Mouse (Mus musculus) heart, embryonic 11.5 days (tissue): ENCODE results near the gene Mycn. TPM values are rescaled to one million over a fixed set of nuclear protein-coding genes. Genes with fewer than 3 reads are reported as not detected.

Experiments used
- ATAC-seq: fragments of 200-750 bp; cut with Nextera tagmentation; replicated peaks from 2 replicates; pipeline ENCODE4 v1.8.0; 2017; ENCODE audit warnings: moderate library complexity; ENCODE audit not compliant: insufficient number of reproducible peaks, low FRiP score, low TSS enrichment
- H3K27ac ChIP-seq: fragments of 300-500 bp; sonication (generic); 2 replicates; pipeline ENCODE4 v1.5.1; 2014; ENCODE audit warnings: mild to moderate bottlenecking, low read depth, low read length
- H3K27me3 ChIP-seq: fragments of 300-500 bp; sonication (generic); 2 replicates; pipeline ENCODE4 v1.6.1; 2014; ENCODE audit warnings: mild to moderate bottlenecking, low read length, mixed read lengths; ENCODE audit not compliant: control insufficient read depth, insufficient read depth
- H3K36me3 ChIP-seq: fragments of 300-500 bp; sonication (generic); 2 replicates; pipeline ENCODE4 v1.6.1; 2014; ENCODE audit warnings: mild to moderate bottlenecking, low read length, moderate library complexity, mixed read lengths; ENCODE audit not compliant: control insufficient read depth, insufficient read depth
- H3K4me1 ChIP-seq: fragments of 300-500 bp; sonication (generic); 2 replicates; pipeline ENCODE4 v1.6.1; 2014; ENCODE audit warnings: low read length; ENCODE audit not compliant: control insufficient read depth, insufficient read depth
- H3K4me2 ChIP-seq: fragments of 300-500 bp; sonication (generic); 2 replicates; pipeline ENCODE4 v1.6.1; 2014; ENCODE audit warnings: mild to moderate bottlenecking, moderate library complexity
- H3K4me3 ChIP-seq: fragments of 300-500 bp; sonication (generic); 2 replicates; pipeline ENCODE4 v1.5.1; 2014; ENCODE audit warnings: low read depth, low read length
- H3K9ac ChIP-seq: fragments of 300-500 bp; sonication (generic); 2 replicates; pipeline ENCODE4 v1.6.1; 2014; ENCODE audit warnings: mild to moderate bottlenecking, low read depth, low read length, moderate library complexity
- H3K9me3 ChIP-seq: fragments of 300-500 bp; sonication (generic); replicated peaks from 2 replicates; pipeline ENCODE4 v1.6.1; 2016; ENCODE audit warnings: low read length; ENCODE audit not compliant: control insufficient read depth
- WGBS: fragments of 180-500 bp; shearing (Covaris S2); extraction: QIAGEN DNeasy Blood & Tissue Kit; methylation state at CpG from one replicate; pipeline ENCODE4 v1.1.7; 2014; ENCODE audit not compliant: insufficient replicate concordance; 5-methylcytosine and 5-hydroxymethylcytosine counted together
- polyA plus RNA-seq: library from polyadenylated mRNA; unstranded; fragments of >200 nt; fragmentation: Nextera tagmentation; extraction: Ambion mirVana; gene quantifications from 2 replicates; pipeline ENCODE4 v1.2.1, GENCODE M21; 2014

The Mycn gene
- polyA plus RNA-seq, 1 experiment from 2014 or later = 53.3 TPM

GRCm38 (mm10) chr12:12947606-12948005 is 5.9 kb upstream of the Mycn start:
- H3K27ac ChIP-seq = no peak overlapping the region
- no peak overlapping the region for H3K9ac ChIP-seq
- H3K4me2 ChIP-seq = no peak overlapping the region
- no peaks in the 10 kb centered on the region for H3K9me3 ChIP-seq
- no peak overlapping the region for H3K4me3 ChIP-seq
- H3K27me3 ChIP-seq = no peaks in the 10 kb centered on the region
- H3K36me3 ChIP-seq = no peaks in the 10 kb centered on the region
- peaks cover 9% of the 10 kb centered on the region; the same call in 1 of the 2 replicates for H3K4me1 ChIP-seq
- 82% methylated on average over 4 of the region's 4 CpGs for WGBS
- ATAC-seq = no peak

- WGBS = 24% methylated on average over 6 of the region's 6 CpGs
- no peaks in the 10 kb centered on the region for H3K27me3 ChIP-seq
- no peak overlapping the region for H3K27ac ChIP-seq
- H3K4me2 ChIP-seq = peak overlapping the region; percentile 91
- no peak overlapping the region; the same call in 1 of the 2 replicates for H3K4me3 ChIP-seq
- 0 out of 2 replicates have a peak, but pooled peaks cover 2% of the 10 kb centered on the region for H3K36me3 ChIP-seq
- no peaks in the 10 kb centered on the region for H3K9me3 ChIP-seq
- no peak overlapping the region for H3K9ac ChIP-seq
- peaks cover 9% of the 10 kb centered on the region; the same call in 1 of the 2 replicates for H3K4me1 ChIP-seq
- no peak for ATAC-seq
These were observed 1.6 kb upstream of the Mycn start for GRCm38 (mm10) chr12:12943288-12943687.

DNA sequence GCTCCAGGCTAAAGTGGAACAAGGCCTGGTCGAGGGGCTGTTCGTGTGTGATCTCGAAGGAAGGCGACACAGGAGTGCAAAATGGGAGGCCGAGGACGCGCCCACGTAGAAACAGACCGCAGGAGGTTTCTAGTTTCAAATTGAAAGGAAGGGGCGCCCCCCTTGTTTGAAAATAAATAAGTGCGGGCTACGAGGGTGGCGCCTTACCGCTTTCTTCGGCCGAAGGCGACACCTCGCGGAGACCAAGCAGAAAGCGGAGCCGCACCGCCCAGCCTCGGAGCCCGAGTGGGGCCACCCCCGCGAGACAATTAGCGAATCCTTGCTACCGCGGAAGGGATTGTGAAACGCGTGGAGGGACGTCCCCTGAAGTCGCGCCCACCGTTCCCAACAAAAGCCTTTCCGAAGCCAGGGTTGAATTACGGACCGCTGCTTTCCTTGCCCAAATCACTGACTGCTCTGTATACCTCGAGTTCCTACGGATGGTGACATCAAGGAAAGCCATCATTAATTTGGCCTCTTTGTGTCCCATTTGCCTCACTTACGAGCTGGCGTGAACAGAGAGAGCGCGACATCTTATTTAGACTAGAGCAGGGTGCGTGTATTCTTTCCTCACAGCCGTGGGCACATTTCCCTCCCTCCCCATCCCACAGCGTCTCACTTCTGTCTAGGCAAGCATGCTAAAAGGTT is 793 bp upstream of the Mycn start:
- Histone ChIP-seq H3K9ac (peak overlapping the region; percentile 82), H3K36me3 (0 out of 2 replicates have a peak, but pooled peaks cover 2% of the 10 kb centered on the region), H3K9me3 (no peaks in the 10 kb centered on the region), H3K27ac (peak overlapping the region; percentile 85), H3K4me2 (peak overlapping the region; percentile 91), H3K4me1 (peaks cover 13% of the 10 kb centered on the region; the same call in 1 of the 2 replicates), H3K4me3 (peak overlapping the region; percentile 88), H3K27me3 (no peaks in the 10 kb centered on the region)
- peak; percentile 47 for ATAC-seq
- under 1% methylated on average over 47 of the region's 47 CpGs for WGBS

DNA sequence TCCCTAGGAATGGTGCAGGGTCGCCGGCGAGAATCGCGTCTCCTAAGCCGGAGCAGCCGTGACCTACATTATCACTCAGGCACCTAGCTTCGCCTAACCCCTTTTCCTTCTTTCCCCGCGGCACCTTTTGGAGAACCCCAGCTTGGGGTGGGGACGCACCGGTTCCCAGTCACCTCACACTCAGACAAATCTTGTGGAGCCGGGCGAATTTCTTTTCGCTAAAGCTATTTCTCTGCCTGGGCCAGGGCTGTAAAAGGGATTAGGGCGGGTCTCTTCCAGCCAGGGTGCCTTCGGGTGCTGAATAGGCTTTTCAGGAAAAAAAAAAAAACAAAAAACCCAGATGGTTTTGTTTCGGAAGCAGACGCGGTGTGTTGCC is 597 bp downstream of the Mycn start:
- under 1% methylated on average over 20 of the region's 20 CpGs for WGBS

GRCm38 (mm10) chr12:12940466-12941128 is 1.1 kb downstream of the Mycn start:
- H3K9me3 ChIP-seq = no peaks in the 10 kb centered on the region
- peak overlapping the region; percentile 91 for H3K4me2 ChIP-seq
- peak overlapping the region; percentile 92 for H3K9ac ChIP-seq
- H3K36me3 ChIP-seq = peaks cover 11% of the 10 kb centered on the region; the same call in 1 of the 2 replicates
- 0% methylated on average over 13 of the region's 13 CpGs for whole genome bisulfite sequencing
- no peaks in the 10 kb centered on the region for H3K27me3 ChIP-seq
- H3K27ac ChIP-seq = peak overlapping the region; percentile 86
- H3K4me3 ChIP-seq = peak overlapping the region; percentile 88
- peaks cover 12% of the 10 kb centered on the region; the same call in 1 of the 2 replicates for H3K4me1 ChIP-seq
- ATAC-seq = no peak

More for the DNA sequence above, 597 bp downstream of the Mycn start:
- H3K4me2 ChIP-seq = peak overlapping the region; percentile 91
- peak overlapping the region; percentile 88 for H3K4me3 ChIP-seq
- no peaks in the 10 kb centered on the region for H3K9me3 ChIP-seq
- H3K9ac ChIP-seq = peak overlapping the region; percentile 92
- H3K4me1 ChIP-seq = peaks cover 13% of the 10 kb centered on the region; the same call in 1 of the 2 replicates
- H3K27ac ChIP-seq = peak overlapping the region; percentile 86
- no peak for ATAC-seq
- no peaks in the 10 kb centered on the region for H3K27me3 ChIP-seq
- H3K36me3 ChIP-seq = 0 out of 2 replicates have a peak, but pooled peaks cover 8% of the 10 kb centered on the region

- H3K4me2 ChIP-seq = peak overlapping the region; percentile 91
- WGBS = under 1% methylated on average over 69 of the region's 69 CpGs
- H3K27me3 ChIP-seq = no peaks in the 10 kb centered on the region
- peaks cover 10% of the 10 kb centered on the region; the same call in 1 of the 2 replicates for H3K4me1 ChIP-seq
- no peak for ATAC-seq
- peaks cover 12% of the 10 kb centered on the region; the same call in 1 of the 2 replicates for H3K36me3 ChIP-seq
- peak overlapping the region; percentile 88 for H3K4me3 ChIP-seq
- peak overlapping the region; percentile 86 for H3K27ac ChIP-seq
- no peaks in the 10 kb centered on the region for H3K9me3 ChIP-seq
- peak overlapping the region; percentile 92 for H3K9ac ChIP-seq
These were observed 1.9 kb downstream of the Mycn start for GRCm38 (mm10) chr12:12939581-12940465.

- 0% methylated on average over 12 of the region's 12 CpGs for WGBS
- Histone ChIP-seq H3K27ac (peak overlapping the region; percentile 46), H3K4me1 (peaks cover 10% of the 10 kb centered on the region; the same call in 1 of the 2 replicates), H3K4me3 (peak overlapping the region; percentile 88), H3K36me3 (peaks cover 12% of the 10 kb centered on the region; the same call in 1 of the 2 replicates), H3K9ac (peak overlapping the region; percentile 92), H3K27me3 (no peaks in the 10 kb centered on the region), H3K9me3 (no peaks in the 10 kb centered on the region), H3K4me2 (peak overlapping the region; percentile 91)
- ATAC-seq = 0 out of 2 replicates have a peak, but pooled peaks have one; percentile 4
These were observed 2.9 kb downstream of the Mycn start for GRCm38 (mm10) chr12:12938850-12939249.

- Histone ChIP-seq H3K4me3 (peak overlapping the region; percentile 88), H3K4me1 (peaks cover 10% of the 10 kb centered on the region; the same call in 1 of the 2 replicates), H3K9me3 (no peaks in the 10 kb centered on the region), H3K36me3 (peaks cover 12% of the 10 kb centered on the region; the same call in 1 of the 2 replicates), H3K4me2 (peak overlapping the region; percentile 91), H3K27me3 (no peaks in the 10 kb centered on the region), H3K27ac (peak overlapping the region; percentile 46; the same call in 1 of the 2 replicates), H3K9ac (peak overlapping the region; percentile 92)
- ATAC-seq = peak; percentile 25; the same call in 1 of the 2 replicates
- WGBS = 10% methylated on average over 7 of the region's 7 CpGs
These were observed 3.4 kb downstream of the Mycn start for GRCm38 (mm10) chr12:12938361-12938760.
